Mouse (Mus musculus) bone marrow macrophage, adult 2 months (primary cell): ENCODE results near the gene Crebrf.

ENCODE experiments used
- CTCF ChIP-seq: IDR thresholded peaks from 2 replicates; pipeline ENCODE4 v1.5.1; 2012; ENCODE audit warnings: low read depth, mild to moderate bottlenecking, low read length, moderate library complexity
- POLR2A ChIP-seq: IDR thresholded peaks from 2 replicates; pipeline ENCODE4 v1.6.1; 2012; ENCODE audit warnings: mild to moderate bottlenecking, low read depth, low read length, borderline replicate concordance

DNA sequence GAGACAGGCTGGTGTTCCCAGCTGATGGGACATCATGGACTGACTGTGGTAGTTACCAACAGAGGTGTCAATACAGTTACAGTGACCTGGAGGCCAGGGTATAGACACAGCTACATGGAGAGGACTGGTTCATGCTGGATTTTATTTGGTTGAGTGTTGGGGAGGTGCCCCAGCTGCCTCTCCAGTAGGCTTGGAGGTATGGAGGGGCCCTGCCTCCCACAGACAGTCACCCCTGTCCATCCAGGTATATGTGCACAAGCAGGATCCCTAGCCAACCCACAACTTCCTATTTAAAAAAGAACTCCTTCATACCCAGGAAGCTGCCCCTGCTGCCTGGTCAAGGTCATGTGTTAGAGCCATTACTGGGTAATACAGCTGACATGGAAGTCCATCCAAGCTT is 102.3 kb downstream of the Crebrf start:
- TF ChIP-seq CTCF (no peak), POLR2A (no peak)
